Mouse (Mus musculus) liver, adult 2 months (tissue): ENCODE measurements around the gene Scrt2.

ENCODE experiments used
- CTCF ChIP-seq: fragments of 200-500 bp; IDR thresholded peaks from 2 replicates; pipeline ENCODE4 v1.5.1; 2011; ENCODE audit warnings: low read depth, low read length, control low read depth
- POLR2A ChIP-seq: fragments of 200-500 bp; IDR thresholded peaks from 2 replicates; pipeline ENCODE4 v1.6.1; 2011; ENCODE audit warnings: low read length, control low read depth; ENCODE audit not compliant: insufficient read depth; ENCODE audit errors: extremely low read depth

GRCm38 (mm10) chr2:152081641-152082448 is 516 bp downstream of the Scrt2 start:
- no peak for TF ChIP-seq CTCF
- no peak for TF ChIP-seq POLR2A
